Mouse (Mus musculus) kidney, adult 2 months (tissue): ENCODE results near the gene Trim44.

Experiments
- CTCF ChIP-seq: fragments of 200-500 bp; conservative IDR thresholded peaks from 2 replicates; pipeline ENCODE4 v1.5.1; 2011; ENCODE audit warnings: low read depth, mild to moderate bottlenecking, control low read depth, low read length, moderate library complexity, mixed read lengths; ENCODE audit not compliant: insufficient read depth, insufficient read length
- POLR2A ChIP-seq: fragments of 200-500 bp; IDR thresholded peaks from one replicate; pipeline ENCODE4 v1.6.1; 2011; ENCODE audit warnings: low read depth, low read length, control low read depth

GRCm38 (mm10) chr2:102316540-102316939 lies 91.1 kb downstream of the Trim44 start:
- TF ChIP-seq POLR2A (no peak), CTCF (no peak)
